Mouse (Mus musculus) liver, embryonic 14.5 days (tissue): ENCODE measurements around the gene Gm7298.

Source experiments
- CTCF ChIP-seq: IDR thresholded peaks from 2 replicates; pipeline ENCODE4 v1.5.1; 2016; ENCODE audit warnings: antibody characterized with exemption, low read depth, control low read depth
- EP300 ChIP-seq: IDR thresholded peaks from 2 replicates; pipeline ENCODE4 v1.6.1; 2016; ENCODE audit warnings: antibody characterized with exemption, low read depth

DNA sequence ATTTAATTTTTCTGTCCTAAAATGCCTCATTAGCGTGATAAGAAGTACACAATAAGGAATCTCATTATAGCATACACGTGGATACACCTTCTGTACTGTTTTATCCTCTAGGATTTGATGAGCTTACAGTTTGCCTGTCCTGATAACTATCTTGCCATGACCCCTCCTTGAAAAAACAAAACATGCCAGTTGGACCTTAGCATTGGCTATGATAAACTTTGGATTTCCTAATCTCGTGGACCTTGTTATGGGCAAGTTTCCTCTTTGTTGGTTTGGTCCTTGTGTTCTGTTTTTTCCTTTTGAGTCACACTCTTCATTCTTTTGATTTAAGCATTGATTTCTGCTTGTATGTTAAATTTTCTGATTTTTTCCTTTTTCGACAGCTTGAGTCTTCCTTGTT, 95.3 kb downstream of the Gm7298 start:
- TF ChIP-seq CTCF (no peak), EP300 (no peak)
